Mouse (Mus musculus) common myeloid progenitor, adult 5-6 weeks (primary cell): ENCODE data around the gene Cdon. TPM values are rescaled to one million over a fixed set of nuclear protein-coding genes. Genes with fewer than 3 reads are reported as not detected.
"Not testable (repeated sequence)": the region's sequence is repeated elsewhere in the genome, so short reads cannot be mapped to it uniquely, and the experiment has no call there.

ENCODE experiments used
- ATAC-seq: replicated peaks from 2 replicates; pipeline ENCODE4 v1.8.0; 2016; ENCODE audit warnings: low read depth, mild to moderate bottlenecking, moderate TSS enrichment, inconsistent platforms; ENCODE audit not compliant: poor library complexity, severe bottlenecking
- total RNA-seq: library from RNA; stranded (forward); fragments of 200-1000, 187-1606 nt; gene quantifications from 2 replicates; pipeline ENCODE4 v1.2.3, GENCODE M21; 2017

The Cdon gene
- total RNA-seq, result 0.39 and 1.4 TPM in 2 replicates

DNA sequence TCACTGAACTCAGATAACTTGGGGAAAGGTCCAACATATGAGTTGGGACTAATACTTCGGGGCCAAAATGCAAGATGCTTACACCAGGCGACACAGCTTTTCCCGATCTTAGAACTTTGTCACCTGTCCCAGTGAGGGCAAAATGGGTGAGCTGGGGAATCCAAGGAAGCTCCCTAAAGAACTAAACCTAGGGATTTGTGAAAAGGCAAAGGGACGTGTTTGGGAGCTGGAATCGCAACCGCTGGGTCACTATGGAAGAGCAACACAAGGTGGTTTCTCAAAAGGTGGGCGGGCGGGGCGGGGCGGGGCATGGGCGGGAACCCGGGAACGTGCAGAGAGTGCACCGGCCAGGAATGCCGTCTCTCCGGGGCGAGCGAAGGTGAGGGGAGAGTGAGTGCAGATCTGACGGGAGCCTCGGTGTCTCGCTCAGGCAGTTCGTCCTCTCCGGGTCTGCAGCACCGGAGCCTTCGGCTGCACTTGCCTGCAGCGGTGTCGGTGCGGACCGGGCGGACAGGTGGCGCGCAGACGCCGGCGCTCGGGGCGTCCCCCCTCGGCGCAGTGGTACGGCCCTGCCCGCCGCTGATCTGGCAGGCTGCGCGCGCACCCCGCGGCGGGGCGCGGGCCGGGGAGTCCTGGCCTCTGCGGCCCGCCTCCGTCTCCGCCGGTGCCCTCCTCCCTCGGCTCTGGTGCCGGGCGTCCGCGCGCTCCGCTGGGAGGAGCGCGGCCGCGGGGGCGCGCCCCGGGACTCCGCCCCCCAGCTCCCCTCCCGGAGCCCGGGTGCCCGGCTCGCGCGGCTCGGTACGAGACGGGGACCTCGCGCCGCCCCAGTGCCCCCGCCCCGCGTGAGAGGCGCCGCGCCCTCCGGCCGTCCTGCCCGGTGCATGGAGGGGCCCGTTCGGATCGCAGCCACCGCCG lies at the start of gene Cdon:
TSS of gene Cdon (plus strand) at position 324 of the 915 bp plus-strand sequence.
- peak; percentile 80 for ATAC-seq

DNA sequence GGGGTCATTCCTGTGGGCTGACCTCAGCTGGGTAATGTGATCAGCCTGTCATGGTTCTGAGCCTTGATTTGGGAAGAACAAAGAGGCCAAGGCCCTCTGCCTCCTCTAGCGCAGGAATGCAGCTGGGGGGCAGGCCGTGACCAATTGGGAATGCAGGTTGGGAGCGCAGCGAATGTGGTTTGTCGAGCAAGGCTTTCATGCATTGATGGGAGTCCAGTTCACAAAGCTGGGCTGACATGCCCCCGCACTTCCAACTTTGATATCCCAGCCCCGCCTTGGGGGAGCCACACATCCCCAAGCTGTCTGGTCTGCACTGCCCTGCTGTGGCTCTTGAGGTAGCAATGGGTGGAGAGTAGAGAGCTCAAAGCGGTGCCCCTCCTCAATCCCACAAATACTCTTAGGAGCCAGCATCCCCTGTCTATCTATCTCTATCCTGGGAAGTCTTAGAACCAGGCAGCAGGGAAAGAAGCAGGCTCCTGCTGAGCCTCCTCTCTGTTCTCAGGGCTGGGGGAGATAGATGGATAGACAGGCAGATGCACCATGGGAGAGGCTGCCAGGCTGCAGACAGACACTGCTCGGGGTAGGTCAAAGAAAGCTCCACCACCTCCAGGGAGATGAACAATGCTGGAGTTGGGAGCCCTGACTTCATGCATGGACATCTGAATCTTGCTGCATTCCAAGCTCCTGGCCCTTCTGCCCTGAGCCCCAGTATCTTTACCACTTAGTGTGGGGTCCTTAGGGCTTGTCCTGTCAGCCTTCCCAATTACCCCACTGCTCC lies 48.4 kb upstream of the Cdon start:
- no peak for ATAC-seq

- ATAC-seq, result no peak
Observed at GRCm38 (mm10) chr9:35377916-35378315, 43.0 kb upstream of the Cdon start.

DNA sequence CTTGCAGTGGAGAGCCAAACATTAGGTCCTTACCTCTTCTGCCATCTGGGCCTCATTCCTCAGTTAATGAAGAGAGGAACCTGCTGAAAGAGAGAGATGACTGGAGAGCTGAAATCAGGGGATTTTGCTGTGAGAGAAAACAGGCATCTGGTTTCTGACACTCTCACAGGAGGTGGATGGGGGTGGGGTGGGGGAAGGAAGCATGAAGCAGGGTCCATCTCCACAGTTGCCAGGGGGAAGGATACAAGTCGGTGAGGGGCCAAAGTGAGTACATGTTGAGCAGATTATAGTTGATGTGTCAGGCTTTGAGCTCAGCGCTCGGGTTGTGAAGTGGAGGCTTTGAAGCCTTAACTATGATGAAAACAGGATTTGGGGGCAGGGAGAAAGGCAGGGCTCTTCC lies 41.9 kb upstream of the Cdon start:
- no peak for ATAC-seq

DNA sequence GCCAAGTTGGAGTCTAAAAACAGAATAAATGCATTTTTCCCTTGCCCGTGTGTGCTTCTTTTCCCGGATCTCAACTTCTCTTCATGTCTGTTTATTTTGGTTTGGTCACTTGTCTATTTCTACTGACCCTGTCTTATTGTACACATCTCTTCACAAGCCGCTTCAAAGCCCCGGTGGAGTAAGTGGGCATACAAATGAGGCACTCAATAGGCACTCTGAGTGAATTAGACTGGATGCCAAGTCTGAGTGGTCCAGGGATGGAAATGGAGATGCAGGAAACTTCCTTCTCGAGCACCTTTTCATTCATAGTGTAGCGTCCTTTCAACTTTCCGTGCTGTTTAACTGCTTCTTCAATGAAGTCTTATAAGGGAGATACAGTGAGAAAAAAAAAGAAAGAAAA lies 21.0 kb upstream of the Cdon start:
- ATAC-seq, result no peak

DNA sequence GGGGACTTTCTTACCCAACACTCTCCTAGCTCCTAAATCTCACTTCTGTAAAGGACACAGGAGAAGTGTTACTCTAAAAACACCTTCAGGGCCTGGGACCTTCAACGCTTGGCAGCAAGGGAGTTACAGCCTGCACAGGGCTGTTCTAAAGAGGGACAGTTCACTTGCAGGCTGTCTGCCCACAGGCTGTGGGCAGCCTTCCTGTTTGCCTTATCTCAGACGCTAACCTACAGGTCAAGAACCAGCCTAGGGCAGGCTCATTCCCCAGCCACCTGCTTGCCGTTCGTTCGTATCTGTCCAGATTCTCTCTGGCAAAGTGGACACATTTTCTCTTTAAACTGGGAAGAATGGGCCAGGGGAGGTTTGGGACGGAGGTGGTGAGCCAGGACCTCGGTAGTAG lies 20.5 kb upstream of the Cdon start:
- peak; percentile 66 for ATAC-seq

DNA sequence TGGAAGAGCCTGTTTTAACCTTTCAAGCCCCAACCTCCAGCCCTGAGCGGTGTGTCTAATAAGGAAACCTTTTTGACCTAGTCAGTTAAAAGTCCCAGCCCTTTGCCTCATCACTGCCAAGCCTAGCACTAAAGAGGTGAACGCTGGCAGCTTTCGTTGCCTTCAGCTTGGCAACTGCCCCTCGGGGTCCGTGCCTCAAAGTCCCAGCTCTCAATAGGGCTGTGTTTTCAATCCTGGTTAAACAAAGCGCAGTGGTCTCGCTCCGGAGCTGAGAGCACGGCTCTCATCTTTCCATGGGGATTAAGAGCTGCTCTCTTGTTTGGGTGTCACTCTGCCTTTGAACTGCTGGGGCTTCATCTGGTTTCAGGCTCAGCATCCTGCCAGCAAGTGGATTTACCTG lies 20.1 kb upstream of the Cdon start:
- no peak for ATAC-seq

DNA sequence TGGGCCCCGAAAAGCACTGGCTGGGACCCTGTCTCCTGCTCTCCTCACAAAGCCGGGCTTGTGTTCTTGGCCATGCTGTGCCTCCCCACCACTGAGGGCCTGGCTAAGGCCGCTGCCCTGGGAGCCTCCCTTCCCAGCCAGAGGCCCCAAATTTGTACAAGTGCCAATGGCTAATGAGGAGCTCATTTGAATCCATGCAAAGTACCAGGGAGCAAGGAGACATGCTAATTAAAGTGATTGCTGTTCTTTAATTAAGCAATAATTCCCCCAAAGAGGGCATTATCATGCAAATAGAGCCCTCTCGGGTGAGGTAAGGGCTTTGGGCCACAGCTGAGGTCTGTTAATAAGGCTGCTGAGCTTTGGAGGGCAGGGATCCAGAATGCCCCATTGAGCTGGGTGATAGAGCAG lies 18.3 kb upstream of the Cdon start:
- no peak for ATAC-seq

DNA sequence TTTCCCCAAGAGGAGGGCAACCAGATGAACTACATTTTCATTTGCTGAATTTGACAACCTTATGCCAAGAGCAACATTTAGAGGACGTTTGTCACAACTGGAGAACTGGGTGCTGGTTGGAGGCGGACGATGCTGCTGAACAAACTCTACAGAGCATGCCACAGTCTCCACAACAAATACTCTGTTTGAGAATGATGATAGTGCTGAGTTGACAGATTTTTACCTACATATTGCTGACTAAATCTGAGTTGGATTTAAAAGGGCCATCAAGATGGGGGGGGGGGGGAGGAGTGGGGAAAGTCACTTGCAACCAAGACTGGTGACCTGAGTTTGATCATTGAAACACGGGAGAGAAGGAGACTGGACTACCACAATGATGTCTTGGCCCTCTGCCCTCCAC lies 17.4 kb upstream of the Cdon start:
- no peak for ATAC-seq

DNA sequence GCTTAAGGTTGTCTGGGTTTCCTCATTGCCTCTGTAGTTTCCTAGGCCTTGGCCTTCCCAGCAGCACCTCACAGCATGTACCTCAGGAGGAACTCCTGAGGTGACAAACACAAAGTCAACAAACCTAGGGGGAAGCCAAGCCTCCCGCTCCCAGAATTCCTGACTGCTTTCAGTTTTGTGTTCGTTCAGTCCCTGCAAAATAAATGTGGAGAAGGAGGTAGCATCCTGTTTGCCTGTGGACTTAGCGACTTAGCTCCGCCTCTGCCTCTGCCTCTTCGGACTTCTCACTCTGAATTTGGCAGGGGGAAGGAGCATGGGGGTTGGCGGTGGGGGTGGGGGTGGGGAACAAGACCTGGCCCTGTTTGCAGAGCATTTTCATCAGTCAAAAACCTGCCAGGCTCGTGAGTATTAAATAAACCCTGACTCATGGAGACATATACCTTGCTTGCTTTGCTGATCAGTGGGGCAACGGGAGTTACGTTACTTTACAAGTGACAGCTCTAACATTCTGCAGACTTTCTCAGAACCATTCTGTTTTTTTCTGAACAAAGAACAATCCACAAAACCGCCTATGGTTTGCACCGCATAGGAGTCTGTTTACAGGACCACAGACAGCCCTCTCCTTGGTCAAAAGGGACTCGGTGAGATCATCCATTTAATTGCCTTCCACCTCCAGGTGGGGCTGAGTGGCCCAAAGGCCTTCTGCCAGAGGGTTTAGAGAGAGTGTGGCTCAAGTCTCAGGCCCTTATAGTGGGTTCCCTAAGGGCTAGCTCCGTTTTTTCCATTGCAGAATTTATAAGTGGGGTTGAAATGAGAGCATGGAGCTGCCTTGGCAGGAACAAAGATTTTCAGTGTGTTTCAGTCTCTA lies 15.7 kb upstream of the Cdon start:
- ATAC-seq, result no peak

DNA sequence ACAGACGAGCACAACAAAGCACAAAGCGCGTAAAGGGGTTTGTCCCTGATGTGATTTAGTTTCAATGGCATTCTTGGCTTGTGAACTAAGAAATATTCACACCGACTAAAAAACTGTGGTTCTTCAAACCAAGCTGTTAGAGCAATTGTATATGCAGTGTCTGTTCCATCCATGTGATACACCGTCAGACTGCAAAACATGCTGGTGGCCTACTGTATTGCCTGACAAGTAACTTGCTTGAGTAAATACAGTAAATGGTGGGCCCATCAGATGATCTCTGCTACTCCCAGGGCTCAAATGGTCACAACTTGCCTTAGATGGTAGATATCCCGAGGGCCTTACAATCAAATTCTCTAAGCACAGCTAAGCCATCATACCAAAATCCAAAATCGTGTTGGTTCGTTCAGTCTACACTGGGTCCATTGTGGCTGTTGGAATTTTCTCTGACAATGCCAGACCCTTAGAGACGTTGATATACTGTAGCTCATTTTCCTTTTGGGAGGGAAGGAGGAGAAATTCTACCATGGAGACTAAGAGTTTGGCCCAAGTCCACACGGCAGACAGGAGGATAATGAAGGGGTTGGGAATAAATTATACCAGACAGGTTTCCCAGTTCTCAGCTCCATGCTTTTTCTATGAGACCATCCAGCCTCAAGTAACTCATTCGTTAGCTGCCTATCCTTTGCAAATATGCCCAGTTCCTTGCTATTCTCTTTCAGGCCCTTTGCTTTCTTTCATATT lies 9.5 kb upstream of the Cdon start:
- no peak for ATAC-seq

DNA sequence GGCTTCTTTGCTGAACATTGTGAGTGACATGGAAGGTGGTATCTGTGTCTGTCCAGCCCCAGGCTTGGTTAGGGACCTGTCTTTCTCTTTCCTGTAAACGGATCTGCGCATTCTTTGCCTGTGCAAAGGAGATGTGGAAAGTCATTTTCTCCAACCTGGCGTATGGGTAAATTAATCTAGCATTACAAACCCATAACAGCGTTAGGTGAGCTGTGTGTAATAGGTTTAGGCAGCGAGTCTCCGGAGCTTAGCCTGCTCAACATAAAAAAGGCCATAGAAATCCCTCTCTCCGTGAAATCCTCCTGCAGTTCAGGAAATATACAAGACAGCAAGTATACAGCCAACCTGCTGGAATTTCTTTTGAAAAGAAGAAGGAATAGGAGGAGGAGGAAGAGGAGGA lies 9.0 kb upstream of the Cdon start:
- ATAC-seq, result no peak

DNA sequence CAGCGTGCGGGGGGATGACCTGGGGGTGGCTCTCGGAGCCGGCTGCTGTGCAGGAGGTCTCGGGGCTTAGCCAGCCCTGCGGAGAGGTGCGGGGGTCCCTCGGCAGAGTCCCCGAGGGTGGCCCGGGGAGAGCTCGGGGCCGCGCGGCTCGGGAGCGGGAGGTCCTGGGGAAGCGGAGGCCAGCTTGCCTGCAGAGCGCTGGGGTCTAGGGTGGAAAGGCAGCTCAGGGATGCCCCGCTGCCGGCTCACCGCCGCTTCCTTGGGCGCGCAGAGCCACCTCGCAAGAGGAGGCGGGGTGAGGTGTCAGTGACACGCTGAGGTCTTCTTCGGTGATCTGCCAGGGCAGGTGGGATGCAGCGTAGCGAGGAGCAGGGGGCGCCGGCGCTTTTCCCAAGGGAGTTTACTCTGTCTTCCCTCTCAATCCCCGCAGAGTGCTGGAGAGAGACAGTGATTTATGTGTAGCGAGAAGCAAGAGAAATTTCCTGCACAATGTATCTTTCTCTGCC lies 855 bp downstream of the Cdon start:
- peak; percentile 27 for ATAC-seq

DNA sequence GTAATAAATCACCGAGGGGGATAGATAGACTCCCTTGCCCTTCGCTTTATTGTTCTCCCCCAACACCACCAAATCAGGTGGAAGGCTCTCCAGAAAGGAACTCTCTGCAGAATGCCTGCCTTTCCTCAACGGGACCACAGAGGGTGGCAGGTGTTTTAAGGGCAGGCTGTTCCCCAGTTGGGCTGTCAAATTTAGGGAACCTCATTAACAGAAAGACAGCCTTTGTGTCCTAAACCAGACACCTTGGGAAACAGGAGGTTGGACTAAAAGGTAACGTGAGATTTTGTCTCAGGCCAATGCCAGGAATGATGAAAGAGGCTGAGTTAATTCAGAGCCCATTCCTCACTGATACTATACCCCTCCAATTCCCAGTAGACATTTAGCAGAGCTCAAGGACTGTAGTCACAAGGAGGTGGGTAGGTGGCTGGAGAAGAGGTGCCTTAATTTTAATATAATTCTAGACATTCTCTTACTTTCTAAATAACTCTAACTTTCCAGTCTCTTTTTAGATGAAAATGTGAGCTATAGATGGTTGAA lies 1.5 kb downstream of the Cdon start:
- no peak for ATAC-seq

DNA sequence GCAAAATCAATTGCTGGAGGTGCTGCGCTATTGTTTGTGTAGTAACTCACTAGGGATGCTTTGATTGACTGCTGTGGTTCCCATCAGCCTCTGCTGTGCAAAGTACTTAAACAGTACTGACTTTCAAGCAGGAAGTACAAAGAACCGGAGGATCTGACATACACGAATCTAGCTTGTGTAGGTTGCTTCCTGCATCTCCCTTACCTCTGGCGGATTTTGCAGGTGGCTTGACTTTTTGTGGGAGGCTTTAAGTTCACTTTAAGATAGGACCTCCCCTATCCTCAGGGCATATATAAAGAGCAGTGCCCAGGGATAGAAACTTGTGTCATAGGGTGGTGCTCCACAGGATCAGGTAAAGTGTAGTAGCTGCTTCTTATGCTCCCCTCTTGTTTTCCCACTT lies 2.3 kb downstream of the Cdon start:
- ATAC-seq, result no peak

DNA sequence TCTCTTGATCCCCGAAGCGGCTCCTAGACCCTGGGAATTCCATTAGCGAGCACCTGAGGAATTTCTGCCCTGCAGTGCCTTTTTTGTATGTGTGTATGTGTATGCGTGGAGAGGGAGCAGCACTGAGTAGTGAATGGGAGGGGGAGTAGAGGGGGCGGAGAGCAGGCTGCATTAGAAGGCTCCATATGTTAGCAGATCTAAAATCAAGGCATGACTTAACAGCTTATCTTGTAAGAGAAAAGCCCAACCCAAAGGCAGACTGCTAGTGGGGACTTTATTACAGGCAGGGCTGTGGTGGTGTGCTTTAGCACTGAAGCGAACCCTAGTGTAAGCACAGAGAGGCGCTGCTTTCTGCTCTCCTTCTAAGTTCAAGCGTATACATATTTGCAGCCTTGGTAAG lies 3.7 kb downstream of the Cdon start:
- ATAC-seq, result no peak

DNA sequence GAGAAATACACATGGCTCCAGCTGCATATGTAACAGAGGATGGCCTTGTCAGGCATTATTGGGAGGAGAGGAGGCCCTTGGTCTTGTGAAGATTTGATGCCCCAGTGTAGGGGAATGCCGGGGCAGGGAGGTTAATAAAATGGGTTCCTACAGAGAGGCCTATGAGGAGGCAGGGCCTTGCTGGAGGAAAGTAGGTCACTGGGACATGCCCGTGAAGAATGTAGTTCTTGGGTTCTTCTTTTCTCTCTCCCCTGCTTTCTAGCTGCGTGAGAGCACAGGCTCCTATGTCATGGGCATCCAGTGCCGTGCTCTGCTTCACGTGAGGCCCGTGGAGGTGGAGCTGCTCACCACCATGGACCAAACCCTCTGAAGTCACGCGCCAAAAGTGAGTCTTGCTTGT lies 9.5 kb downstream of the Cdon start:
- no peak for ATAC-seq

DNA sequence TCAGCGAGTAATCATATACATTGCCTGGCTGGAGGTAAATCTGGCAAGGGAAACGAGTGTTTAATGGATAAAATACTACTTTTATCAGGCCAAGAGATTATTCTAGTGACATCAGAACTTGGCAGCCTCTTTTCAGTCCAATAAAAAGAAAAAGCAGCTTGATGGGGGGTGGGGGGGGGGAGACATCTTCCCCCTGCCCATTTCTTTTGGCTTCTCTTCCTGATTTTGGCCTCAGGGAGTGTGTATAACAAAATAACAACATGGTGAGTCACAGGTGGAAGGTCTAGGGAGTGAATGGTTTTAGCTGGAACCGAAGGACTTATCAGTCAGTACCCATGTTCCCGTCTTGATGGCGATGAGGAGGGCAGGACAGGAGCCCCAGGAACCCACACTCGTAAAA lies 10.5 kb downstream of the Cdon start:
- no peak for ATAC-seq

DNA sequence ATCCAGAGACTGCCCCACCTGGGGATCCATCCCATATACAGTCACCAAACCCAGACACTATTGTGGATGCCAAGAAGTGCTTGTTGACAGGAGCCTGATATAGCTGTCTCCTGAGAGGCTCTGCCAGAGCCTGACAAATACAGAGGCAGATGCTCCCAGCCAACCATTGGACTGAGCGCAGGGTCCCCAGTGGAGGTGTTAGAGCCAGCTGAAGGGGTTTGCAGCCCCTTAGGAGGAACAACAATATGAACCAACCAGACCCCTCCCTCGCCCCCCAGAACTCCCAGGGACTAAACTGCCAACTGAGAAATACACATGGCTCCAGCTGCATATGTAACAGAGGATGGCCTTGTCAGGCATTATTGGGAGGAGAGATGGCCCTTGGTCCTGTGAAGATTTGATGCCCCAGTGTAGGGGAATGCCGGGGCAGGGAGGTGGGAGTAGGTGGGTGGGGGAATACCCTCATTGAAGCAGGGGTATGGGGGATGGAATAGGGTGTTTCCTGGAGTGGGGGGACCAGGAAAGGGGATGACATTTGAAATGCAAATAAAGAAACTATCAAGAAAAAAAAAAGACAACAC lies 11.9 kb downstream of the Cdon start:
- not testable (repeated sequence) for ATAC-seq
